Mouse (Mus musculus) G1E-ER4 (cell line): ENCODE measurements around the gene Snrpg. TPM values are rescaled to one million over a fixed set of nuclear protein-coding genes. Genes with fewer than 3 reads are reported as not detected.

Experiments used
- GATA1 ChIP-seq: IDR thresholded peaks from one replicate; pipeline ENCODE4 v1.8.0; 2012; ENCODE audit warnings: low read length, inconsistent platforms
- polyA plus RNA-seq: library from polyadenylated mRNA; stranded (reverse); fragments of >175 nt; gene quantifications from 2 replicates; pipeline ENCODE4 v1.2.3, GENCODE M21; 2012

The Snrpg gene
- polyA plus RNA-seq, 1 experiment, result 23.1 TPM

- TF ChIP-seq GATA1, result no peak
Measured at GRCm38 (mm10) chr6:86406306-86406705, 35.2 kb downstream of the Snrpg start.

GRCm38 (mm10) chr6:86418711-86419110 is 47.6 kb downstream of the Snrpg start:
- TF ChIP-seq GATA1, result no peak

GRCm38 (mm10) chr6:86419239-86419638 is 48.1 kb downstream of the Snrpg start:
- no peak for TF ChIP-seq GATA1

GRCm38 (mm10) chr6:86420491-86420890 is 49.4 kb downstream of the Snrpg start:
- TF ChIP-seq GATA1, result no peak

GRCm38 (mm10) chr6:86426358-86426757 is 55.3 kb downstream of the Snrpg start, which contains the start of gene Gm44790:
TSS of gene Gm44790 (plus strand) at chr6:86426658.
- no peak for TF ChIP-seq GATA1

Other genes with a start within 250 kb of the Snrpg start
- 37.4 and 56.3 TPM in 2 replicates for gene Tgfa, start 176.1 kb upstream of the Snrpg start, polyA plus RNA-seq
- gene Fam136a, start 5.7 kb upstream of the Snrpg start, polyA plus RNA-seq, result 40.8 and 47.3 TPM in 2 replicates
- 27.9 and 49.3 TPM in 2 replicates for gene Pcyox1, start 25.9 kb downstream of the Snrpg start, polyA plus RNA-seq
- gene Tia1, start 32.9 kb downstream of the Snrpg start, polyA plus RNA-seq, result 30.7 and 51.3 TPM in 2 replicates
- 1.7 TPM in 1 of 2 replicates, not detected in the other for gene Gm44790, start 55.4 kb downstream of the Snrpg start, polyA plus RNA-seq
- 4.4 and 5.3 TPM in 2 replicates for gene C87436, start 67.1 kb downstream of the Snrpg start, polyA plus RNA-seq
- 1,294 and 1,658 TPM in 2 replicates for gene Pcbp1, start 155.0 kb downstream of the Snrpg start, polyA plus RNA-seq